Mouse (Mus musculus) liver, adult 2 months (tissue): ENCODE results near the gene Esyt2.

ENCODE experiments used
- CTCF ChIP-seq: fragments of 200-500 bp; IDR thresholded peaks from 2 replicates; pipeline ENCODE4 v1.5.1; 2011; ENCODE audit warnings: low read depth, low read length, control low read depth
- POLR2A ChIP-seq: fragments of 200-500 bp; IDR thresholded peaks from 2 replicates; pipeline ENCODE4 v1.6.1; 2011; ENCODE audit warnings: low read length, control low read depth; ENCODE audit not compliant: insufficient read depth; ENCODE audit errors: extremely low read depth

- TF ChIP-seq CTCF: no peak
- no peak for TF ChIP-seq POLR2A
These were observed 658 bp downstream of the Esyt2 start for GRCm38 (mm10) chr12:116281427-116282281.
